Mouse (Mus musculus) lung, postnatal 0 days (tissue): ENCODE measurements at regions not wholly inside any gene's neighbourhood (a gene's known extent, or its start where the extent isn't known, plus 50 kb on each side); places are given as distances from the start of the nearest gene placed in this dataset.

Experiments used
- CTCF ChIP-seq: IDR thresholded peaks from 2 replicates; pipeline ENCODE4 v1.5.1; 2016; ENCODE audit warnings: antibody characterized with exemption, mild to moderate bottlenecking
- EP300 ChIP-seq: IDR thresholded peaks from 2 replicates; pipeline ENCODE4 v1.6.1; 2016; ENCODE audit warnings: antibody characterized with exemption, mild to moderate bottlenecking, control low read depth

- TF ChIP-seq EP300 (no peak), CTCF (no peak)
Measured at GRCm38 (mm10) chr14:33797551-33798303, 125.7 kb upstream of the Gdf10 start.
